Mouse (Mus musculus) heart, embryonic 15.5 days (tissue): Measurements from ENCODE around the gene Rheb. TPM values are rescaled to one million over a fixed set of nuclear protein-coding genes. Genes with fewer than 3 reads are reported as not detected.
"Not testable (repeated sequence)": the region's sequence is repeated elsewhere in the genome, so short reads cannot be mapped to it uniquely, and the experiment has no call there.

Experiments used
- ATAC-seq: fragments of 200-750 bp; cut with Nextera tagmentation; replicated peaks from 2 replicates; pipeline ENCODE4 v1.8.0; 2017; ENCODE audit warnings: low read depth, moderate TSS enrichment; ENCODE audit not compliant: insufficient number of reproducible peaks, insufficient read depth, low FRiP score
- H3K27ac ChIP-seq: fragments of 300-500 bp; sonication (generic); 2 replicates; pipeline ENCODE4 v1.5.1; 2015; ENCODE audit warnings: mild to moderate bottlenecking, inconsistent platforms
- H3K27me3 ChIP-seq: fragments of 300-500 bp; sonication (generic); 2 replicates; pipeline ENCODE4 v1.6.1; 2015; ENCODE audit warnings: inconsistent platforms
- H3K36me3 ChIP-seq: fragments of 300-500 bp; sonication (generic); 2 replicates; pipeline ENCODE4 v1.6.1; 2015; ENCODE audit warnings: mild to moderate bottlenecking, inconsistent platforms
- H3K4me1 ChIP-seq: fragments of 300-500 bp; sonication (generic); replicated peaks from 2 replicates; pipeline ENCODE4 v1.6.1; 2015; ENCODE audit warnings: inconsistent platforms
- H3K4me2 ChIP-seq: fragments of 300-500 bp; sonication (generic); 2 replicates; pipeline ENCODE4 v1.6.1; 2015; ENCODE audit warnings: inconsistent platforms, mild to moderate bottlenecking, moderate library complexity
- H3K4me3 ChIP-seq: fragments of 300-500 bp; sonication (generic); 2 replicates; pipeline ENCODE4 v1.5.1; 2015; ENCODE audit warnings: mild to moderate bottlenecking, inconsistent platforms
- H3K9ac ChIP-seq: fragments of 300-500 bp; sonication (generic); 2 replicates; pipeline ENCODE4 v1.6.1; 2015; ENCODE audit warnings: mild to moderate bottlenecking, inconsistent platforms
- H3K9me3 ChIP-seq: fragments of 300-500 bp; sonication (generic); replicated peaks from 2 replicates; pipeline ENCODE4 v1.6.1; 2016; ENCODE audit warnings: inconsistent platforms
- WGBS: fragments of 180-500 bp; shearing (Covaris S2); methylation state at CpG from one replicate; pipeline ENCODE4 v1.1.7; 2015; ENCODE audit warnings: mixed read lengths; 5-methylcytosine and 5-hydroxymethylcytosine counted together
- polyA plus RNA-seq: library from polyadenylated mRNA; unstranded; fragments of >200 nt; fragmentation: Nextera tagmentation; extraction: Ambion mirVana; gene quantifications from 2 replicates; pipeline ENCODE4 v1.2.1, GENCODE M21; 2015

The Rheb gene
- polyA plus RNA-seq, 1 experiment from 2014 or later, result 262 TPM

DNA sequence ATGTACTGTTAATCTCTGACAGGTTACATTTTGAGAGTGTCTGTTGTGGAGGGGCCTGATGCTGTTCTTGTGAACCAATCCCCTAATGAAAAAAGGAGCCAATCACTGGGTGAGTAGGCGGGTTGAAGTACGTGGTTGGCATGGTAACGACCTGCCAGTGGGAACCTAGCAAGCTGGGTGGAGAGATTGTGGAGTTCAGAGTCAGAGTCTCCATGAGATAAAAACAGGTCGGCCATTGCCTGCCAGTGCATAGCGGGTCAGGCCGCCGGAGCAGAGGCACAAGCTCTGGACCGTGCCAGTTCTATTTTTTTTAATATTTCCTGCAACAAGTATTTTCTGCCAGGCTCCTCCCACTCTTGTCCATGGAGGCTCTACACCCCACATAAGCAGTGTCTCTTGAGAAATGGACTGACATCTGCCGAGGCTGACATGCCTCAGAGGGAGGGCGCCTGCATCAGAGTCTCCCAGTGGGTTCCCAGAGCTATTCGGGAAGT, 27.4 kb upstream of the Rheb start:
- peaks cover 48% of the 10 kb centered on the region for H3K36me3 ChIP-seq
- 58% methylated on average over 11 of the region's 11 CpGs for WGBS
- no peak overlapping the region for H3K9ac ChIP-seq

DNA sequence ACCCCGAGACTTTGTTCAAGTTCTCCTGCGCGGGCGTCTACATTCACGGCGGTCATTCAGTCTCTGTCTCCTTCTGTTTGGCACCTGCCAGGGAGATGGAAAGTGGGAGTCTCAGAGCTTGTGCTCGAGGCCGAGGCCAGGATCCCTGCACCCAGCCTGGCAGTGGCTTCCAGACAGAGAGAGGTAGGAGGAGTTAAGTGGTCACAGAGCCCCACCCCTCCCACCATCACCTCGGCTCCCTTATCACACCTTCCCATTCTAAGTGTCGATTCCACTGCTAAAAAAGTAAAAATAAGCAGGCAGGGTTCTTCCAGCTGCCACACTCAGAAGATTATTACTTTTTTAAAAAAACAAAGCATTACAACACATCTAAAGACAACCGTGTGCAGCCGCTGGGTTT, 21.4 kb upstream of the Rheb start:
- ATAC-seq, result no peak
- 66% methylated on average over 12 of the region's 12 CpGs for WGBS
- Histone ChIP-seq H3K36me3 (peaks cover 49% of the 10 kb centered on the region), H3K27ac (no peak overlapping the region), H3K4me1 (peaks cover 27% of the 10 kb centered on the region), H3K4me2 (no peak overlapping the region), H3K27me3 (no peaks in the 10 kb centered on the region), H3K4me3 (no peak overlapping the region), H3K9me3 (no peaks in the 10 kb centered on the region; the same call in 1 of the 2 replicates), H3K9ac (no peak overlapping the region)

More for the DNA sequence above, 27.4 kb upstream of the Rheb start:
- no peak overlapping the region for H3K4me2 ChIP-seq
- no peaks in the 10 kb centered on the region for H3K27me3 ChIP-seq
- no peaks in the 10 kb centered on the region; the same call in 1 of the 2 replicates for H3K9me3 ChIP-seq
- no peak for ATAC-seq
- no peak overlapping the region for H3K4me3 ChIP-seq
- no peak overlapping the region for H3K27ac ChIP-seq
- H3K4me1 ChIP-seq, result peaks cover 5% of the 10 kb centered on the region; the same call in 1 of the 2 replicates

- Histone ChIP-seq H3K36me3 (peaks cover 30% of the 10 kb centered on the region), H3K9me3 (no peaks in the 10 kb centered on the region; the same call in 1 of the 2 replicates), H3K4me3 (no peak overlapping the region), H3K9ac (no peak overlapping the region), H3K4me1 (peaks cover 27% of the 10 kb centered on the region), H3K4me2 (peak overlapping the region; percentile 13; the same call in 1 of the 2 replicates), H3K27ac (peak overlapping the region; percentile 84), H3K27me3 (no peaks in the 10 kb centered on the region)
- WGBS, result 53% methylated on average over 9 of the region's 9 CpGs
- peak; percentile 76 for ATAC-seq
Observed at GRCm38 (mm10) chr5:24861449-24861930, 19.1 kb upstream of the Rheb start.

DNA sequence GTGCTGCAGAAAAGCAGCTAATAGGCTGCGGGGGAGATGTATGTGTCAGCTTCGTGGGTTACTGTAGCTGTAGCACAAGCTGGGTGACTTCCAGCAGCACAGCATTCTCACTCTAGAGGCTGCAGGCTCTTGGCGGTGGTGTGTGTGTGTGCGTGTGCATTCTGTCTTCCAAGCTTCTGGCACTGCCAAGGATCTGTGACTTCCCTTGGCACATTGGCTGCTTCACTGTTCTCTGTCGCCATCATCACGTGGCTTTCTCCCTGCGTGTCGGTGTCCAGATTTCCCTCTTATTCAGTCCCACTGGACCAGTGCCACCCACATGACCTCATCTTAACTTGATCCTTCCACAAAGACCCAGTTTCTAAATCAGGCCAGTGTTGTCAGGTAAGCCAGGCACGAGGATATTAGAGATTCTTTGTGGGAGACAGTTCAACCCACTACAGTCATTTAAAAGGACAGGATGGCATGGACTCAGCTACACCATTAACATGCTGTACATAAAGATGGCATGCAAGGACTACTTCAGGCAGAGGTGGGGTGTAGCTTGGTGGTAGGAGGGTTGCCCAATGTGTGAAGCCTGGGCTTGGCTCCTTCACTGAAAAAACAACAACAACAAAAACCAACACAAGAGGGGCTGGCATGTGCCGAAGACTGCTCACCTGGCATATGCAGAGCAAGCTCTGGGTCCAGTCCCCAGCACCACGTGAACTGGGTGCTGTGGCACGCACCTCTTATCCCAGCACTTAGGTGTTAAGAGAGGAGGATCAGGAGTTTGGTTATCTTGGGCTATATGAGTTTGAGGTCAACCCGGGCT, 18.4 kb upstream of the Rheb start:
- peak; percentile 48 for ATAC-seq
- WGBS, result 40% methylated on average over 13 of the region's 13 CpGs
- Histone ChIP-seq H3K4me2 (peak overlapping the region; percentile 13; the same call in 1 of the 2 replicates), H3K4me1 (peaks cover 27% of the 10 kb centered on the region), H3K27me3 (no peaks in the 10 kb centered on the region), H3K4me3 (no peak overlapping the region), H3K36me3 (peaks cover 24% of the 10 kb centered on the region), H3K27ac (peak overlapping the region; percentile 84), H3K9me3 (no peaks in the 10 kb centered on the region), H3K9ac (no peak overlapping the region)

DNA sequence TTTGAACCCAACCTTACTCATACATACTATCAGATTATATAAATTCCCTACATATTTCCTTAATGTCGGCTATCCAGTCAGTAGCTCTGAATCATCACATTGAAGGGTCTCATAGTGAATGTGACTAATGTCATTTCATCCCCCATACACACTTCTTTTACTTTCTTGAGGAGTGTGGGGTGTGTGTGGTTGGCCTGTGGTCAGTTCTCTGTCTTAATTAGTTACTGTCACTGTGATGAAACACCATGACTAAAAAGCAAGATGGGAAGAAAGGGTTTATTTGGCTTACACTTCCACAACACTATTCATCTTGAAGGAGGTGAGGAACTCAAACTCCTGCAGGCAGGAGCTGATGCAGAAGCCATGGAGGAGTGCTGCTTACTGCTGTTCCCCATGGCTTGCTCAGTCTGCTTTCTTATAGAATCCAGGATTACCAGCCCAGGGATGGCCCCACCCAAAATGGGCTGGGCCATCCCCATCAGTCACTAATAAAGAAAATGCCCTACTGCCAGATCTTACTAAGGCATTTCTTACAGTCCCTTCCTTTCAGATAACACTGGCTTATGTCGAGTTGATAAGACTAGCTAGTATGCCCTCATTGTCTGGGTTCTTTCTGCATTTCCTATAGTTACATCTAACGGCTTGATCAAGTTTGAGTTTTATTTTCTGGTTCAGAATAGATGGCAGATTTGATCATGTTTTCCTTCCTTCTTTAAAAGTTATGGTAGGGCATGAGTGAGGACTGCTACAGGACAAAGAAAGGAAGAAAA, 17.5 kb upstream of the Rheb start:
- H3K9ac ChIP-seq, result no peak overlapping the region
- peaks cover 24% of the 10 kb centered on the region; the same call in 1 of the 2 replicates for H3K36me3 ChIP-seq
- ATAC-seq, result no peak
- H3K9me3 ChIP-seq, result no peaks in the 10 kb centered on the region
- peak overlapping the region; percentile 84 for H3K27ac ChIP-seq
- H3K4me3 ChIP-seq, result no peak overlapping the region
- WGBS, result 54% methylated on average over 3 of the region's 3 CpGs
- peaks cover 31% of the 10 kb centered on the region for H3K4me1 ChIP-seq
- 0 out of 2 replicates have a peak overlapping the region, but pooled peaks have one; percentile 10 for H3K4me2 ChIP-seq
- no peaks in the 10 kb centered on the region for H3K27me3 ChIP-seq

DNA sequence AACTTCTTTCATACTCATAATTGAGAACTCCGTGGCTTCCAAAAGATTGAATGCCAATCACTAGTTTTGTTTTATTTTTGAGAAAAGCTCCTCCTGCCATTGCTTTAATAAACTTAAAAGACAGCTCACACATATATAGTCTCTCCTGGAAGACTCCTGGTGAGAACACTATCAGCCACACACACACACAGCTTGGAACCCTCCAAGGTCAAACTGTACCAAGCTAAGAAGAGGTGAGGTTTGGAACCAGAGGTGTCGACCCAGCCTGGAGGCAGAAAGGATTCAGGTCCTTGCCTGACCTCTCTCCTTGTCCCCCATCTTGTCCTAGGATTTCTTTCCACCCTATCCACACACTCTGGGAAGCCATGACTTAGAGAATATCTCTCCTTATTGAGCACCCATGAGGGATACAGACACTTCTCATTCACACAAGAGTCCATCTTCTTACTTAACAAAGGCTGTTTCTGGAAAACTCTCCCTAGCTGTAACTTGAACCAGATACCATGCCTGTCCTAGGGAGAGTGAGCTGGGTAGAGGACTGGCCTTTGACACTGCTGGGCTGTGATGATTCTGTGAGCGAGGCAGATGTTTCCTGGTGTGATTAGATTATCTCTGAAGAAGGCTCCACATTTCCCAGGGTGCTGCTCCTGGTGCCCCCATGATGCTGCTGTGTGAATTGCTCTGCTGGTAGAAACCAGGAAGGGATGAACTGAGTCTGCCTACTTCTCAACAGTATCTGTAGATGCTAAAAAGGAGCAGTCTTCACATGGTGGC, 12.6 kb upstream of the Rheb start:
- no peaks in the 10 kb centered on the region for H3K9me3 ChIP-seq
- 67% methylated on average over 3 of the region's 3 CpGs for WGBS
- H3K4me1 ChIP-seq, result peaks cover 7% of the 10 kb centered on the region
- no peak for ATAC-seq
- H3K36me3 ChIP-seq, result no peaks in the 10 kb centered on the region
- H3K9ac ChIP-seq, result no peak overlapping the region
- H3K4me2 ChIP-seq, result no peak overlapping the region
- no peak overlapping the region for H3K4me3 ChIP-seq
- no peaks in the 10 kb centered on the region for H3K27me3 ChIP-seq
- no peak overlapping the region for H3K27ac ChIP-seq

- no peaks in the 10 kb centered on the region for H3K27me3 ChIP-seq
- WGBS, result 88% methylated on average over 3 of the region's 3 CpGs
- ATAC-seq, result no peak
- no peaks in the 10 kb centered on the region for H3K36me3 ChIP-seq
- H3K9me3 ChIP-seq, result no peaks in the 10 kb centered on the region
- no peak overlapping the region for H3K4me3 ChIP-seq
- no peak overlapping the region for H3K27ac ChIP-seq
- 0 out of 2 replicates have a peak, but pooled peaks cover 4% of the 10 kb centered on the region for H3K4me1 ChIP-seq
- no peak overlapping the region for H3K9ac ChIP-seq
- no peak overlapping the region for H3K4me2 ChIP-seq
Observed at GRCm38 (mm10) chr5:24854256-24854655, 11.8 kb upstream of the Rheb start.

DNA sequence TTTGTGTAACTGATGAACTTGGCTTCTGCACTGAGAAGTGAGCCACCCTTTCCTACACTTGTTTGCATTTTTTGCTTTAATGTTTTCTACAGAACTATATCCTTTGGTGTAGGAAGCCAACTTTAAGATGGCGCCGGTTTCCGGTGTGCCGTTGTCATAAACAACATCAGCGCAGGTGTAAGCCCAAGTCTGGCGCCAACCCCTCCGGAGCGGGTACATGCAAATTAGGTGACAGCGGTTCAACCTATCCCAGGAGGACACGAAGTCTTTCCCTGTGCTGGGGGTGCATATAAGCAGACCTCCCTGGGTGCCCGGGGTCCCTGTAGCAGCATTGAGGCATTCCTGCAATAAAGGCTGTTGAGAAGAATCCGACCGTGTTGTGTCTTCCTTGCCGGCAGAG, 5.8 kb upstream of the Rheb start:
- not testable (repeated sequence) for ATAC-seq

GRCm38 (mm10) chr5:24843841-24844240, 1.4 kb upstream of the Rheb start:
- 92% methylated on average over 5 of the region's 5 CpGs for WGBS
- no peaks in the 10 kb centered on the region for H3K27me3 ChIP-seq
- no peak overlapping the region for H3K9ac ChIP-seq
- ATAC-seq, result no peak
- no peaks in the 10 kb centered on the region for H3K9me3 ChIP-seq
- peaks cover 30% of the 10 kb centered on the region for H3K4me1 ChIP-seq
- peak overlapping the region; percentile 80; the same call in 1 of the 2 replicates for H3K4me2 ChIP-seq
- no peaks in the 10 kb centered on the region for H3K36me3 ChIP-seq
- no peak overlapping the region for H3K4me3 ChIP-seq
- peak overlapping the region; percentile 89; the same call in 1 of the 2 replicates for H3K27ac ChIP-seq

More for the DNA sequence above, 5.8 kb upstream of the Rheb start:
- not testable (repeated sequence) for H3K4me3 ChIP-seq, H3K9ac ChIP-seq, H3K27ac ChIP-seq, H3K4me1 ChIP-seq, H3K4me2 ChIP-seq, H3K27me3 ChIP-seq, H3K9me3 ChIP-seq, H3K36me3 ChIP-seq
- 84% methylated on average over 14 of the region's 14 CpGs for WGBS

GRCm38 (mm10) chr5:24843103-24843475, 665 bp upstream of the Rheb start:
- ATAC-seq, result no peak
- H3K9ac ChIP-seq, result peak overlapping the region; percentile 50
- whole genome bisulfite sequencing, result 3% methylated on average over 21 of the region's 21 CpGs

More at GRCm38 (mm10) chr5:24843103-24843475, 665 bp upstream of the Rheb start:
- H3K4me1 ChIP-seq, result peaks cover 38% of the 10 kb centered on the region
- H3K9me3 ChIP-seq, result no peaks in the 10 kb centered on the region
- peak overlapping the region; percentile 84 for H3K4me3 ChIP-seq
- H3K4me2 ChIP-seq, result peak overlapping the region; percentile 80
- H3K27ac ChIP-seq, result peak overlapping the region; percentile 89
- H3K27me3 ChIP-seq, result no peaks in the 10 kb centered on the region
- no peaks in the 10 kb centered on the region for H3K36me3 ChIP-seq
